ENCODE assay signal across 31 mouse cellular contexts in the genomic region with DNA sequence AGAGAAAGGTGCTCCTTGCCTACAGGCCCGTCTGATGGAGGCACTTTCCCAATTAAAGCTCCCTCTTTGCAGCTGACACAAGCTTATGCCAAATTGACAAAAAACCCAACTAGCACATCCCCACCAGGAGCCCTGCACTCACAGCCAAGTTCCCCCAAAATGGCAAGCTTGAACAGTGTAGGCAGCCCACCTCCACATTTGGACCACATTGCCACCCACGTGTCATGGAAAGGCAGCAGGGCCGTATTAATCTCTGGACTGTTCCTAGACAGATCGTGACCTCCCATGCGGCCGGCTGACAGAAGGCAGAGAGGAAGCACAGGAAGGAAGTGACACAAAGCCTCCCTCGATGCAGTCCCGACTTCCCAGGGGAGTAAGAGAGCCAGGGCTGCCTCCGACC. TPM values are rescaled to one million over a fixed set of nuclear protein-coding genes. Genes with fewer than 3 reads are reported as not detected.
DNase-seq lines count a peak whose midpoint lies in the region; ATAC-seq and TF ChIP-seq lines count a peak whose summit lies in the region.
"Had no signal": no experiment of that assay in that cellular context is flagged by ENCODE, and none has a peak within 500 bp of the region (broad histone marks: within the 10 kb centered on the region; RNA-seq: fewer than 3 reads in every experiment).

No protein-coding gene starts in this region.

- 0 out of 2 replicates have a peak, but pooled peaks have one; percentile 13 for ATAC-seq in heart, embryonic 12.5 days (ENCODE audit: insufficient number of reproducible peaks, low FRiP score)
- ATAC-seq in liver, postnatal 0 days = no peak
- no peak for ATAC-seq in liver, embryonic 12.5 days
- no peak for ATAC-seq in megakaryocyte, adult 5-6 weeks (ENCODE audit: poor library complexity, severe bottlenecking)
- ATAC-seq: activated CD4-positive, CD25-positive, alpha-beta regulatory T cell, adult 4 months; forebrain, embryonic 14.5 days; hindbrain, embryonic 16.5 days; midbrain, embryonic 13.5 days had no signal

- H3K4me1 ChIP-seq in heart, embryonic 12.5 days (replicated peaks) = peaks cover 11% of the 10 kb centered on the region; the same call in 1 of the 2 replicates
- no peaks in the 10 kb centered on the region; the same call in 1 of the 2 replicates for H3K4me1 ChIP-seq in liver, postnatal 0 days (ENCODE audit: insufficient read depth)
- no peaks in the 10 kb centered on the region for H3K4me1 ChIP-seq in liver, embryonic 12.5 days
- H3K4me1 ChIP-seq in megakaryocyte, embryonic 14.5 days = peaks cover 10% of the 10 kb centered on the region
- H3K4me1 ChIP-seq: embryonic facial prominence, embryonic 12.5 days; limb, embryonic 13.5 days; midbrain, embryonic 13.5 days; neural tube, embryonic 13.5 days had no signal

- peaks cover 12% of the 10 kb centered on the region for H3K27me3 ChIP-seq in heart, embryonic 12.5 days (replicated peaks)
- H3K27me3 ChIP-seq in liver, postnatal 0 days (ENCODE audit: insufficient read depth, low read length) = peaks cover 2% of the 10 kb centered on the region; the same call in 1 of the 2 replicates
- H3K27me3 ChIP-seq in liver, embryonic 12.5 days (replicated peaks) = peaks cover 41% of the 10 kb centered on the region
- peaks cover 72% of the 10 kb centered on the region for H3K27me3 ChIP-seq in megakaryocyte, embryonic 14.5 days (replicated peaks)

- 50% methylated on average over 9 of the region's 9 CpGs for WGBS in heart, embryonic 12.5 days
- 30% methylated on average over 9 of the region's 9 CpGs for WGBS in liver, postnatal 0 days (ENCODE audit: insufficient replicate concordance)
- 23% methylated on average over 9 of the region's 9 CpGs for WGBS in liver, embryonic 12.5 days (ENCODE audit: insufficient replicate concordance)

- H3K27ac ChIP-seq in heart, embryonic 12.5 days (ENCODE audit: poor library complexity, severe bottlenecking) = no peak overlapping the region
- H3K27ac ChIP-seq in liver, postnatal 0 days (ENCODE audit: low read depth) = no peak overlapping the region
- H3K27ac ChIP-seq in liver, embryonic 12.5 days = no peak overlapping the region
- H3K27ac ChIP-seq: embryonic facial prominence, embryonic 12.5 days; heart, adult 2 months; heart, embryonic 15.5 days; left cerebral cortex, adult 2 months; limb, embryonic 13.5 days; midbrain, embryonic 13.5 days; neural tube, embryonic 13.5 days; stomach, postnatal 0 days had no signal

- no peaks in the 10 kb centered on the region for H3K36me3 ChIP-seq in heart, embryonic 12.5 days
- no peaks in the 10 kb centered on the region for H3K36me3 ChIP-seq in liver, postnatal 0 days (replicated peaks; ENCODE audit: insufficient read depth, low read length)
- no peaks in the 10 kb centered on the region for H3K36me3 ChIP-seq in liver, embryonic 12.5 days
- no peaks in the 10 kb centered on the region for H3K36me3 ChIP-seq in megakaryocyte, embryonic 14.5 days (replicated peaks; ENCODE audit: low read length)
- H3K36me3 ChIP-seq: embryonic facial prominence, embryonic 12.5 days; heart, embryonic 15.5 days; limb, embryonic 13.5 days; midbrain, embryonic 13.5 days; neural tube, embryonic 13.5 days had no signal

- no peak for DNase-seq in heart, postnatal 10 days
- DNase-seq in liver, postnatal 0 days = peak; percentile 21
- DNase-seq in adrenal gland, adult 8-10 months = no peak
- DNase-seq: adrenal gland, adult 2 months; B cell, adult 2 months; cerebellum, adult 8-10 months; embryo, embryonic 11 days; gastrocnemius, postnatal 14 days; heart, adult 2 months; kidney, adult 2 months; kidney, postnatal 25 days; lung, adult 2 months; right cerebral cortex, postnatal 4 days; thymus, adult 18-20 months; thymus, postnatal 25 days had no signal

- no peak for TF ChIP-seq CTCF in liver, postnatal 0 days (IDR thresholded peaks at IDR 0.05; ENCODE audit: low read depth)

- H3K4me2 ChIP-seq in heart, embryonic 12.5 days = no peak overlapping the region
- no peak overlapping the region for H3K4me2 ChIP-seq in liver, postnatal 0 days (ENCODE audit: low read depth, low read length)
- no peak overlapping the region for H3K4me2 ChIP-seq in liver, embryonic 12.5 days
- H3K4me2 ChIP-seq: embryonic facial prominence, embryonic 12.5 days; heart, embryonic 15.5 days; limb, embryonic 13.5 days; liver, embryonic 11.5 days; midbrain, embryonic 13.5 days; neural tube, embryonic 13.5 days had no signal

- no peak overlapping the region for H3K4me3 ChIP-seq in heart, embryonic 12.5 days
- no peak overlapping the region for H3K4me3 ChIP-seq in liver, postnatal 0 days (ENCODE audit: low read depth, low read length)
- H3K4me3 ChIP-seq in liver, embryonic 12.5 days = no peak overlapping the region
- peak overlapping the region; percentile 2 for H3K4me3 ChIP-seq in megakaryocyte, embryonic 14.5 days (replicated peaks)
- H3K4me3 ChIP-seq: embryonic facial prominence, embryonic 12.5 days; heart, adult 2 months; heart, embryonic 15.5 days; left cerebral cortex, adult 2 months; limb, embryonic 13.5 days; midbrain, embryonic 13.5 days; neural tube, embryonic 13.5 days had no signal

- no peak for TF ChIP-seq EP300 in liver, postnatal 0 days (IDR thresholded peaks at IDR 0.05; ENCODE audit: low read depth)

- no peaks in the 10 kb centered on the region for H3K9me3 ChIP-seq in heart, embryonic 12.5 days (replicated peaks)
- 0 out of 2 replicates have a peak, but pooled peaks cover 1% of the 10 kb centered on the region for H3K9me3 ChIP-seq in liver, postnatal 0 days (ENCODE audit: low read length)
- no peaks in the 10 kb centered on the region for H3K9me3 ChIP-seq in liver, embryonic 12.5 days (replicated peaks)
- peaks cover 3% of the 10 kb centered on the region for H3K9me3 ChIP-seq in megakaryocyte, embryonic 14.5 days
- H3K9me3 ChIP-seq: embryonic facial prominence, embryonic 12.5 days; heart, embryonic 15.5 days; midbrain, embryonic 13.5 days; neural tube, embryonic 13.5 days had no signal

- no peak overlapping the region for H3K9ac ChIP-seq in heart, embryonic 12.5 days
- no peak overlapping the region for H3K9ac ChIP-seq in liver, postnatal 0 days (replicated peaks)
- no peak overlapping the region for H3K9ac ChIP-seq in liver, embryonic 12.5 days
- H3K9ac ChIP-seq: embryonic facial prominence, embryonic 12.5 days; heart, embryonic 15.5 days; limb, embryonic 13.5 days; midbrain, embryonic 13.5 days; neural tube, embryonic 13.5 days had no signal

- intact Hi-C loops in heart, postnatal 10 days (cut with DNase I) = no loop called here

RNA-seq across cellular contexts. Expression of a gene that starts 7.2 kb away (rescaled TPM):
- 12.0 and 12.2 TPM in 2 replicates for polyA plus RNA-seq in heart, embryonic 12.5 days (2016; fragmentation: Nextera tagmentation; extraction: Ambion mirVana)
- total RNA-seq in heart, postnatal 10 days (2021) = 10 to 100 TPM; 12.1 to 13.3 TPM
- 0.04 and 0.08 TPM in 2 replicates for polyA plus RNA-seq in liver, postnatal 0 days (2015; fragmentation: Nextera tagmentation; extraction: Ambion mirVana)
- polyA plus RNA-seq in liver, embryonic 12.5 days (2016; fragmentation: Nextera tagmentation; extraction: Ambion mirVana) = 0.04 TPM in 1 of 2 replicates, not detected in the other
- polyA plus RNA-seq in megakaryocyte, embryonic 14.5 days (2012; ENCODE audit: insufficient read depth, low replicate concordance) = 0.58 and 0.69 TPM in 2 replicates
- total RNA-seq in megakaryocyte, adult 5-6 weeks (2015) = not detected in 2 replicates
- total RNA-seq in megakaryocyte, adult 5-6 weeks (2017) = not detected in 2 replicates
- 100 to 1,000 TPM in 2 of 4 experiments, 10 to 100 TPM in 2; 88.3 to 136 (median 104) TPM for total RNA-seq in adrenal gland, adult 8-10 months (2022)
- total RNA-seq: megakaryocyte-erythroid progenitor cell, adult 5-6 weeks had no signal
- polyA plus RNA-seq: activated CD4-positive, CD25-positive, alpha-beta regulatory T cell, adult 4 months had no signal
